Mouse (Mus musculus): ENCODE results near the gene Dab2ip. TPM values are rescaled to one million over a fixed set of nuclear protein-coding genes. Genes with fewer than 3 reads are reported as not detected.

Dab2ip gene
- polyA plus RNA-seq, 1 experiment from 2014 or later, result 9.1 TPM

DNA sequence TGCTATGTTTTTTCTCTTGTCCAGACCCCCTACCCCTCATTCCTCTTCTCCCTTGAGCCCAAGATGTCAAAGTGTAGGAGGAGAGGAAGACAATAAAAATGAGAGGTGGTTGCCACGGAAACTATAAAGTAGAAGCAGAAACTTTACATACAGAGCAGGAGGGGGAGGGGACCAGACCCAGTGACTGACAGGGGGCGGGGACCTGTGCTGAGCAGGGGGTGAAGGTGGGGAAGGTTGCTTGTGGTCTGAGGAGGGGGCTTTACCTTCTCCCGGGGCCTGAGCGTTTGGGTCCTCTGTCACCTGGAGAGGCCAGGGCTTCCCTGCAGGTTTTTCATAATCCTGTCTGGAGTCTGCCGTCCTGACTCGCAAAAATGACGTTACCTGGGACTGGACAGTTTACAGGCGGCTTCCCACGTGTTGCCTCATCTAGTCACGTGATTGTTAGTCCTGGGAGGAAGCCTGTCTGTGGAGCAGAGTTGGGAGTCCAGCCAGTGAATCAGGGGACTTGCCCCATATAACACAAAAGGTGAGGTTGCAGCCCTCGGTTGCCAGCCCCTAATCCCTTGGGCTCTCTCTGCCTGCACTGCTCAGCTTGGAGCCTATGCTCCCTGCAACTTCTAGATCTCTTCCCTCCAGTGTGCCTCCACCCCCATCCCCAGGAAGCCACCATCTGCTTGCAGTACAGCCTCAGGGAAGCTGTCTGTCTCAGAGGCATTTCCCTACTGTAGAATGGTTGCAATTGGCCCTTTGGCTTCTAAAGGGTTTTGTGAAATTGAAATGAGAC, 52.3 kb downstream of the Dab2ip start:
- peaks cover 11% of the 10 kb centered on the region for H3K4me1 ChIP-seq (ENCODE audit: insufficient read depth)
- peak overlapping the region; percentile 47 for H3K4me2 ChIP-seq (ENCODE audit: low read depth, low read length)
- peak overlapping the region; percentile 21; the same call in 1 of the 2 replicates for H3K4me3 ChIP-seq (ENCODE audit: low read depth, low read length)
- ATAC-seq, result peak; percentile 92
- no peaks in the 10 kb centered on the region for H3K9me3 ChIP-seq (ENCODE audit: low read length)
- no peaks in the 10 kb centered on the region for H3K27me3 ChIP-seq (ENCODE audit: insufficient read depth, low read length)
- H3K27ac ChIP-seq (ENCODE audit: low read depth), result peak overlapping the region; percentile 9; the same call in 1 of the 2 replicates
- peak overlapping the region; percentile 47 for H3K9ac ChIP-seq (replicated peaks)
- TF ChIP-seq EP300 (IDR thresholded peaks at IDR 0.05; ENCODE audit: low read depth), result no peak
- TF ChIP-seq CTCF (IDR thresholded peaks at IDR 0.05; ENCODE audit: low read depth), result no peak
- peak; percentile 50 for DNase-seq
- WGBS (ENCODE audit: insufficient replicate concordance), result 27% methylated on average over 11 of the region's 11 CpGs
- no peaks in the 10 kb centered on the region for H3K36me3 ChIP-seq (replicated peaks; ENCODE audit: insufficient read depth, low read length)

GRCm38 (mm10) chr2:35610976-35611375, 52.9 kb downstream of the Dab2ip start:
- TF ChIP-seq CTCF (IDR thresholded peaks at IDR 0.05; ENCODE audit: low read depth), result no peak
- no peak for TF ChIP-seq EP300 (IDR thresholded peaks at IDR 0.05; ENCODE audit: low read depth)
- H3K27me3 ChIP-seq (ENCODE audit: insufficient read depth, low read length), result no peaks in the 10 kb centered on the region
- no peaks in the 10 kb centered on the region for H3K36me3 ChIP-seq (replicated peaks; ENCODE audit: insufficient read depth, low read length)
- no peak overlapping the region for H3K4me2 ChIP-seq (ENCODE audit: low read depth, low read length)
- no peak overlapping the region for H3K27ac ChIP-seq (ENCODE audit: low read depth)
- no peaks in the 10 kb centered on the region for H3K9me3 ChIP-seq (ENCODE audit: low read length)
- 86% methylated on average over 7 of the region's 7 CpGs for WGBS (ENCODE audit: insufficient replicate concordance)
- no peak overlapping the region for H3K4me3 ChIP-seq (ENCODE audit: low read depth, low read length)
- no peak for ATAC-seq
- DNase-seq, result no peak
- H3K4me1 ChIP-seq (ENCODE audit: insufficient read depth), result peaks cover 14% of the 10 kb centered on the region
- H3K9ac ChIP-seq (replicated peaks), result no peak overlapping the region

- ATAC-seq (no peak), DNase-seq (no peak)
- no peaks in the 10 kb centered on the region for H3K36me3 ChIP-seq (replicated peaks; ENCODE audit: insufficient read depth, low read length)
- H3K4me3 ChIP-seq (ENCODE audit: low read depth, low read length), result no peak overlapping the region
- 85% methylated on average over 4 of the region's 4 CpGs for WGBS (ENCODE audit: insufficient replicate concordance)
- no peaks in the 10 kb centered on the region for H3K9me3 ChIP-seq (ENCODE audit: low read length)
- H3K4me2 ChIP-seq (ENCODE audit: low read depth, low read length), result no peak overlapping the region
- H3K27me3 ChIP-seq (ENCODE audit: insufficient read depth, low read length), result no peaks in the 10 kb centered on the region
- H3K4me1 ChIP-seq (ENCODE audit: insufficient read depth), result peaks cover 21% of the 10 kb centered on the region
- no peak overlapping the region for H3K27ac ChIP-seq (ENCODE audit: low read depth)
- no peak for TF ChIP-seq CTCF (IDR thresholded peaks at IDR 0.05; ENCODE audit: low read depth)
- no peak for TF ChIP-seq EP300 (IDR thresholded peaks at IDR 0.05; ENCODE audit: low read depth)
- no peak overlapping the region for H3K9ac ChIP-seq (replicated peaks)
These were observed 53.6 kb downstream of the Dab2ip start for GRCm38 (mm10) chr2:35611645-35612044.

- Histone ChIP-seq H3K36me3 (replicated peaks; ENCODE audit: insufficient read depth, low read length) (no peaks in the 10 kb centered on the region), H3K27me3 (ENCODE audit: insufficient read depth, low read length) (no peaks in the 10 kb centered on the region), H3K4me2 (ENCODE audit: low read depth, low read length) (no peak overlapping the region), H3K27ac (ENCODE audit: low read depth) (no peak overlapping the region), H3K4me1 (ENCODE audit: insufficient read depth) (peaks cover 24% of the 10 kb centered on the region), H3K9ac (replicated peaks) (no peak overlapping the region), H3K9me3 (ENCODE audit: low read length) (no peaks in the 10 kb centered on the region), H3K4me3 (ENCODE audit: low read depth, low read length) (no peak overlapping the region)
- ATAC-seq (no peak), DNase-seq (no peak)
- TF ChIP-seq EP300 (IDR thresholded peaks at IDR 0.05; ENCODE audit: low read depth) (no peak), CTCF (IDR thresholded peaks at IDR 0.05; ENCODE audit: low read depth) (no peak)
- WGBS (ENCODE audit: insufficient replicate concordance), result 81% methylated on average over 7 of the region's 7 CpGs
These were observed 54.2 kb downstream of the Dab2ip start for GRCm38 (mm10) chr2:35612297-35612696.

- H3K27ac ChIP-seq (ENCODE audit: low read depth), result no peak overlapping the region
- H3K4me1 ChIP-seq (ENCODE audit: insufficient read depth), result peaks cover 29% of the 10 kb centered on the region
These were observed 55.9 kb downstream of the Dab2ip start for GRCm38 (mm10) chr2:35613946-35614353.

GRCm38 (mm10) chr2:35614411-35614810, 56.3 kb downstream of the Dab2ip start:
- no peak overlapping the region for H3K27ac ChIP-seq (ENCODE audit: low read depth)
- H3K27me3 ChIP-seq (ENCODE audit: insufficient read depth, low read length), result no peaks in the 10 kb centered on the region
- no peaks in the 10 kb centered on the region for H3K9me3 ChIP-seq (ENCODE audit: low read length)
- no peaks in the 10 kb centered on the region for H3K36me3 ChIP-seq (replicated peaks; ENCODE audit: insufficient read depth, low read length)
- no peak overlapping the region for H3K9ac ChIP-seq (replicated peaks)
- H3K4me2 ChIP-seq (ENCODE audit: low read depth, low read length), result no peak overlapping the region
- WGBS (ENCODE audit: insufficient replicate concordance), result 61% methylated on average over 3 of the region's 3 CpGs
- peaks cover 29% of the 10 kb centered on the region for H3K4me1 ChIP-seq (ENCODE audit: insufficient read depth)
- DNase-seq (no peak), ATAC-seq (no peak)
- TF ChIP-seq EP300 (IDR thresholded peaks at IDR 0.05; ENCODE audit: low read depth) (no peak), CTCF (IDR thresholded peaks at IDR 0.05; ENCODE audit: low read depth) (no peak)
- H3K4me3 ChIP-seq (ENCODE audit: low read depth, low read length), result no peak overlapping the region

More at GRCm38 (mm10) chr2:35613946-35614353, 55.9 kb downstream of the Dab2ip start:
- DNase-seq (no peak), ATAC-seq (no peak)
- 50% methylated on average over 3 of the region's 3 CpGs for WGBS (ENCODE audit: insufficient replicate concordance)
- Histone ChIP-seq H3K36me3 (replicated peaks; ENCODE audit: insufficient read depth, low read length) (no peaks in the 10 kb centered on the region), H3K9ac (replicated peaks) (no peak overlapping the region), H3K4me3 (ENCODE audit: low read depth, low read length) (no peak overlapping the region), H3K27me3 (ENCODE audit: insufficient read depth, low read length) (no peaks in the 10 kb centered on the region), H3K4me2 (ENCODE audit: low read depth, low read length) (no peak overlapping the region), H3K9me3 (ENCODE audit: low read length) (no peaks in the 10 kb centered on the region)
- no peak for TF ChIP-seq CTCF (IDR thresholded peaks at IDR 0.05; ENCODE audit: low read depth)
- TF ChIP-seq EP300 (IDR thresholded peaks at IDR 0.05; ENCODE audit: low read depth), result no peak
